Mouse (Mus musculus) thymus, postnatal 25 days (tissue): ENCODE measurements at regions not wholly inside any gene's neighbourhood (a gene's known extent, or its start where the extent isn't known, plus 50 kb on each side); places are given as distances from the start of the nearest gene placed in this dataset.

Experiments used
- DNase-seq: peaks from one replicate; pipeline ENCODE4 v3.0.0; 2022

GRCm38 (mm10) chr10:96438398-96439103 is 178.3 kb upstream of the Btg1 start:
- no peak for DNase-seq

GRCm38 (mm10) chr10:96442165-96442564 is 174.6 kb upstream of the Btg1 start:
- no peak for DNase-seq

- no peak for DNase-seq
Observed at GRCm38 (mm10) chr10:96450266-96450665, 166.5 kb upstream of the Btg1 start.

- no peak for DNase-seq
Observed at GRCm38 (mm10) chr10:96454857-96455256, 161.9 kb upstream of the Btg1 start.

GRCm38 (mm10) chr10:96458551-96458950 is 158.3 kb upstream of the Btg1 start:
- DNase-seq, result no peak

GRCm38 (mm10) chr10:96459186-96459585 is 157.6 kb upstream of the Btg1 start:
- DNase-seq, result no peak

DNA sequence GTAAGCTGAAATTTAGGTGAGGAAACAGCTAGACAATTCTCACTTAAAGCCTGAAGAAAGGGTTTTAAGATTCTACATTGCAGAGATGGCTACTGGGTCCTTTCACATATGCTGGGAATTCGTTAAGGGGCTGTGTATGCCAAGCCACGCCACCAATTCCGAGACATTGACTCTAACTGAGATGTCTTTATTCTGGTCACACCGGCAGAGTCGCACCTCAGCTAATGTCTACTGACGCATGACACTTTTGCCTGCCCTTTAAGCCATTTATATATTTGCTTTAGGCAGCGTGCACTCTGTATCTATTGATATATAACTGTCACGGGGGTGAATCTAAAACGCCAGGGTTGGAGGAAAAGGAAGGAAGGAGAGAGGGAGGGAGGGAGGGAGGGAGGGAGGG is 156.7 kb upstream of the Btg1 start:
- DNase-seq, result no peak

GRCm38 (mm10) chr10:96460617-96461338 is 156.0 kb upstream of the Btg1 start:
- DNase-seq, result no peak

DNA sequence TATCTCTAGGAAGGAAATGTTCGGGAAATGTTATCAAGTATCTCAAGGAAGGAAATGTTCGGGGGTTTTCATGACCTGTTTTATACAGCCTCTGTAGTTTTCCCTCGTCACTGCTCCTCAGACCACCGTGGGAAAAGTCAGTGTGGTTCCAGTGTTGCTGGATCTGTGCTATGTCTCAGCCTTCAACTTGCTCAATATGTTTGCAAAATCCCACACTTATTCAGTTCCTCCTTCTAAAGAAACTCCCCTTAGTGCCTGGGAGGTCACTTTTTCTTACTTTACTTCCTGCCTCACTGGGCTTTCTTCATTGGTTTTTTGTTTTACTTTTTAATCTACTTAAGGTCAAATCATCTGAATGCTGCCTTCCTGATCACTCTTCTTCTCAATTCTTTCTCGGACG is 150.8 kb upstream of the Btg1 start:
- DNase-seq, result no peak

GRCm38 (mm10) chr10:96466845-96467244 is 150.0 kb upstream of the Btg1 start:
- peak; percentile 27 for DNase-seq

DNA sequence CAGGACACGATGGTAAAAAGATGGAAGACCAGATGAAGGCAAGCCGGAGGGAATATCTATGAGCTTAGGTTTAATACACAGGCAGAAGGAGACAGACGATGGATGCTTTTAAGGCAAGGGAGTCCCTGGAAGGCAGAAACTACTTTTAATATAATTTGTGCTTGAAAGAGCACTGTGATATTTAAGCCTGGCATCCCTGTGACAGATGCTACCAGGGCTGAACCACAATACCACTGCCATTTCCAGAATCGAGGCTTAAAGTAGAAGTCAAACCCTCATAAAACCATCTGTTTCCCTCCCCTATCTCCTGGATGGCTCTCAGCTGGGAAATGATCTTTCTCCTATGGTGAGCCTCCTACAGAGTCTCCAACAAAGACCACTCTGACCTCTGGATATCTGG is 149.1 kb upstream of the Btg1 start:
- DNase-seq, result no peak

DNA sequence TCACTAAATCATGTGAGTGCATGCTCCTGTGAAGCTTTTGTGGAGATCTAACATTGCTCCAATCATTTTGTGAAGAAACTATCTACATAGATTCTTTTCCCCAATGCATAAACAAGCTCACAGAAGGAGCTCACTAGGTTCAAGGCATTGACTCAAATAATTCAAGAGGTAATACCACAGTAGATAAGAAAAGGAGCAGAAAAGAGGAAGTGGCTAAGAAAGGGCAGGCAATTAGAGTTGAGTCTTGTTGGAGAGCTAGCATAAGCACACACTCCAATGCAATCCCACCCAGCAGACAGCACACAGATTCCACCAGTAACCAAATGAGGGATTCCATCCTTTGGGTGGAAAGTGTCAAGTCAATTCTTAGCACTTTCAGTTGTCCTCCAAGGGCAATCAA is 145.3 kb upstream of the Btg1 start:
- no peak for DNase-seq

- no peak for DNase-seq
Observed at GRCm38 (mm10) chr10:96479350-96479749, 137.5 kb upstream of the Btg1 start.

- no peak for DNase-seq
Observed at GRCm38 (mm10) chr10:96479786-96480185, 137.0 kb upstream of the Btg1 start.

GRCm38 (mm10) chr10:96480453-96481324 is 136.1 kb upstream of the Btg1 start:
- no peak for DNase-seq

DNA sequence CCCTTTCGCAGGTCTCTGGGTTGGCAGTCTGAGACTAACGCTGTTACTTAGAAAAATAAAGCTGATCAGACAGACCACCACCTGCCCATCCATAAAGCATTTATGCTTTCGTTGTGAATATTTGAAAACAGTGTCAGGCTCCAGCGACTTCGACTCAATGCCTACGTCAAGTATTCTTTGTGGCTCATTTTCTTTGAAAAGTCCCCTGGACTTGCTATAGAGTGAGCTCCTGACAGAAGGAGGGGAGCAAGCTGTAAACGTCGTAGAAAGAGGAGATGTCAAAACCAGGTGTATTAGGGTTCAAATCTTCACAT is 135.5 kb upstream of the Btg1 start:
- no peak for DNase-seq

- DNase-seq, result no peak
Observed at GRCm38 (mm10) chr10:96486724-96487123, 130.1 kb upstream of the Btg1 start.

DNA sequence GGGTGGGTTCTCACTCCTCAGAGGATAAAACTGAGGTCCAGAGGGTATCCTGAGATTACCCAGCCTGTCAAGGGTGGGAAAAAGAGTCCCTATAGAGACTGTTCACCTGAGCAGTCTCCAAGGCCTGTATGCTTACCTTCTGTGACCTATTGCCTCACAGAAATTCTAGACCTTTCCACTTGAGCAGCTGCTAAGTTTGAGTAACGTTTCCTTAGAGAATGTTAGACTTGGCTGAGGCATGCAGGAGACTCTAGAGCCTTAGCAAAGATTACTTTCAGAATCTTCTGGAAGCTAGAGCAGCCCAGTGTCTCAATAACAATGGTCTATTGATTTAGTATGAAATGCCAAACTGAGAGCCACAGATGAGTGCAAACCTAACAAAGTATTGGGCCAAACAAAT is 123.1 kb upstream of the Btg1 start:
- no peak for DNase-seq

GRCm38 (mm10) chr10:96496700-96497099 is 120.1 kb upstream of the Btg1 start:
- DNase-seq, result no peak

DNA sequence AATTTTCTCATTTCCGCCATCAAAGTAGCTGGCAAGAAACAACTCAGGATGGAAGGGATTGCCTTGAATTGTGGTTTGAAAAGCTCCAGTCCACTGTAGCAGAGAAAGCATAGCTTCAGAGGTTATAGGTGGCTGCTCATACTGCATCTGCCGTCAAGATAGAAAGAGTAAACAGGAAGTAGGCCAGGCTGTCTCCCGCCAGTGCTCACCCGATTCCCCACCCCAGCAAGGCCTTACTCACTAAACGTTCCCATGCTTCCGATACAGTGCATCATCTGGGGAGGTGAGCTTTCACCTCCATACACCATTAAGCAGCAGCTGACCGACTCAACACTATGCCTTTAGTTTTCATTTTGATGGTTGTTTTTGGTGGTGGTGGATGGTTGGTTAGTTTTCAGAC is 119.3 kb upstream of the Btg1 start:
- DNase-seq, result no peak

GRCm38 (mm10) chr10:96499274-96499673 is 117.5 kb upstream of the Btg1 start:
- DNase-seq, result no peak

- DNase-seq, result no peak
Observed at GRCm38 (mm10) chr10:96502090-96502728, 114.6 kb upstream of the Btg1 start.

DNA sequence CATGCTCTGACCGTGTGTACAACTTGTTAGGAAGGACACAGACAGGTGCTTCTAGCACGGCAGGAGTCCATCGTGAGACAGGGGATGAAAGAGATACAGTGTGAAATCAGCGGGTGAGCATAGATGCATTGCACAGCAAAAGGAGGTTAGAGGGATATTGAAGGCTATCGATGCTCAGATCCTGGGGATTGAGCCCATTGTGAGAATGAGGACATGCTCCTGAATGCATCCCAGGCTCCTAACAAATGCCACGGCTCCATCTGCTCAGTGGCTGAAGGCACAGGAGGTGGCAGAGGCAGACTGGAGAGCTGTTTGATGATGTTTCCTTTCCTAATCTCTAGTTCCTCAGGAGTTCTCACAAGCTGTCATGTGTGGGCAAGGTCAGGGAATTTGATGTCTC is 114.1 kb upstream of the Btg1 start:
- DNase-seq, result no peak
